Comparison of ENCODE assay signal across 8 mouse cellular contexts in the genomic region with DNA sequence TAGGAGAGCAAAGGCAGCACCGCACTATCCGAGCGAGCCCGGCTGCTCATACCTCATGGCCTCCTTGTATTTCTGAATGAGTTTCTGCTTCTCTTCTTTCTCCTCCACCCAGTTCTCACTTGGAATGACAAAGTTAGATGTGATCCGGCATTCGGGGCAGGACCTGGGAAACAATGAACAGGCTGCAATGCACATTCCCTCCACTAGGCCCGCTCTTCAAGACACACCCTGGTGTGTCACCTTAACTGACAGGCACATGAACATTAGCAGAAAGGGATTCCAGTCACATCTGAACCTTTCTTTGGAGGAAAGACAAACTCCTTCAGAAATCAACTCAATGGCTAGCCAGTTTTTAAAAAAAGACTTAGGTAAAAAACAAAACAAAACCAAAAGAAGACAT. TPM values are rescaled to one million over a fixed set of nuclear protein-coding genes. Genes with fewer than 3 reads are reported as not detected.
A peak's percentile ranks its signal among the peaks of the same experiment; 100 is the strongest.
DNase-seq lines count a peak whose midpoint lies in the region; ATAC-seq and TF ChIP-seq lines count a peak whose summit lies in the region.

No protein-coding gene starts in this region.

- no peak overlapping the region for H3K4me3 ChIP-seq in hindbrain, embryonic 10.5 days
- no peak overlapping the region for H3K4me3 ChIP-seq in hindbrain, embryonic 16.5 days (ENCODE audit: low read length)
- H3K4me3 ChIP-seq in CH12.LX (replicated peaks in 1 of 3; ENCODE audit: low read depth in 2 of 3, low read length in 2 of 3, poor library complexity in 1 of 3): no peak overlapping the region
- no peak overlapping the region for H3K4me3 ChIP-seq in lung, embryonic 14.5 days (ENCODE audit: low read depth, low read length)

- no peak overlapping the region for H3K27ac ChIP-seq in hindbrain, embryonic 10.5 days
- H3K27ac ChIP-seq in hindbrain, embryonic 16.5 days (ENCODE audit: low read depth, low read length): no peak overlapping the region
- no peak overlapping the region for H3K27ac ChIP-seq in CH12.LX (ENCODE audit: insufficient read depth, low read depth)
- H3K27ac ChIP-seq in lung, embryonic 14.5 days (ENCODE audit: low read depth): no peak overlapping the region

- no peak for ATAC-seq in hindbrain, embryonic 16.5 days
- 0 out of 2 replicates have a peak, but pooled peaks have one; percentile 22 for ATAC-seq in common myeloid progenitor, adult 5-6 weeks (replicated peaks; ENCODE audit: low read depth, poor library complexity, severe bottlenecking)
- no peak for ATAC-seq in lung, embryonic 14.5 days (ENCODE audit: insufficient read depth)

- 72% methylated on average over 7 of the region's 7 CpGs for WGBS in hindbrain, embryonic 10.5 days
- WGBS in hindbrain, embryonic 16.5 days: 66% methylated on average over 7 of the region's 7 CpGs
- WGBS in lung, embryonic 14.5 days: 66% methylated on average over 7 of the region's 7 CpGs

- H3K9ac ChIP-seq in hindbrain, embryonic 16.5 days (ENCODE audit: low read depth, low read length): no peak overlapping the region
- H3K9ac ChIP-seq in CH12.LX (ENCODE audit: insufficient read depth, low read depth): no peak overlapping the region
- H3K9ac ChIP-seq in lung, embryonic 14.5 days: no peak overlapping the region

- dilution Hi-C loops in CH12.LX (cut with MboI; ENCODE audit: extremely low pct_ligation_motif_present, extremely low pct_unique_long_range_greater_than_20kb, low sequenced_read_pairs): no loop called here

- TF ChIP-seq POLR2A in CH12.LX (IDR thresholded peaks at IDR 0.05; ENCODE audit: low read depth, low read length): no peak

- TF ChIP-seq EP300 in CH12.LX (IDR thresholded peaks at IDR 0.05; ENCODE audit: low read length): no peak

- peak; percentile 44 to 60 for TF ChIP-seq CTCF in CH12.LX (conservative IDR thresholded peaks at IDR 0.05 in 1 of 2, IDR thresholded peaks at IDR 0.05 in 1 of 2; ENCODE audit: low read depth in 2 of 2, low read length in 2 of 2)
- TF ChIP-seq CTCF in lung, embryonic 14.5 days (IDR thresholded peaks at IDR 0.05; ENCODE audit: low read depth): peak; percentile 91

- TF ChIP-seq RAD21 in CH12.LX (IDR thresholded peaks at IDR 0.05; ENCODE audit: low read depth, low read length): no peak

- in situ Hi-C loops in CH12.LX (cut with MboI; ENCODE audit: low pct_ligation_motif_present, low pct_unique_long_range_greater_than_20kb, low sequenced_read_pairs): no loop called here

- H3K27me3 ChIP-seq in hindbrain, embryonic 10.5 days (ENCODE audit: insufficient read depth, poor library complexity, severe bottlenecking): no peaks in the 10 kb centered on the region
- H3K27me3 ChIP-seq in hindbrain, embryonic 16.5 days (replicated peaks; ENCODE audit: control insufficient read depth, insufficient read depth, low read length): no peaks in the 10 kb centered on the region
- no peaks in the 10 kb centered on the region for H3K27me3 ChIP-seq in CH12.LX (replicated peaks)
- no peaks in the 10 kb centered on the region for H3K27me3 ChIP-seq in lung, embryonic 14.5 days (ENCODE audit: insufficient read depth, low read length)

- H3K4me2 ChIP-seq in hindbrain, embryonic 16.5 days (ENCODE audit: low read length): no peak overlapping the region
- H3K4me2 ChIP-seq in CH12.LX (ENCODE audit: insufficient read depth, low read depth, poor library complexity, severe bottlenecking): no peak overlapping the region
- H3K4me2 ChIP-seq in lung, embryonic 14.5 days: no peak overlapping the region

- H3K79me2 ChIP-seq in CH12.LX (replicated peaks; ENCODE audit: control insufficient read depth, extremely low read depth, insufficient read depth, poor library complexity, severe bottlenecking): no peaks in the 10 kb centered on the region

- no peaks in the 10 kb centered on the region for H3K4me1 ChIP-seq in hindbrain, embryonic 10.5 days (replicated peaks)
- H3K4me1 ChIP-seq in hindbrain, embryonic 16.5 days (ENCODE audit: control insufficient read depth, insufficient read depth, low read depth, low read length): no peaks in the 10 kb centered on the region
- peaks cover 7 to 18% of the 10 kb centered on the region in 2 experiments for H3K4me1 ChIP-seq in CH12.LX (ENCODE audit: control insufficient read depth in 1 of 2, insufficient read depth in 2 of 2)
- H3K4me1 ChIP-seq in lung, embryonic 14.5 days (ENCODE audit: insufficient read depth): no peaks in the 10 kb centered on the region

- no peaks in the 10 kb centered on the region for H3K9me3 ChIP-seq in hindbrain, embryonic 10.5 days
- H3K9me3 ChIP-seq in hindbrain, embryonic 16.5 days (ENCODE audit: control insufficient read depth, low read length): no peaks in the 10 kb centered on the region
- H3K9me3 ChIP-seq in CH12.LX (replicated peaks; ENCODE audit: low read length): no peaks in the 10 kb centered on the region
- H3K9me3 ChIP-seq in lung, embryonic 14.5 days (ENCODE audit: low read depth, low read length): no peaks in the 10 kb centered on the region

- H3K36me3 ChIP-seq in hindbrain, embryonic 10.5 days: peaks cover 95% of the 10 kb centered on the region
- H3K36me3 ChIP-seq in hindbrain, embryonic 16.5 days (ENCODE audit: control insufficient read depth, insufficient read depth, low read length): peaks cover 35% of the 10 kb centered on the region
- H3K36me3 ChIP-seq in CH12.LX (replicated peaks in 1 of 2; ENCODE audit: control insufficient read depth in 1 of 2, insufficient read depth in 1 of 2, low read length in 1 of 2): peaks cover 34 to 76% of the 10 kb centered on the region in 2 experiments
- H3K36me3 ChIP-seq in lung, embryonic 14.5 days (ENCODE audit: insufficient read depth): peaks cover 11% of the 10 kb centered on the region

- peak; percentile 53 for DNase-seq in hindbrain, embryonic 10.5 days (ENCODE audit: low spot score)
- no peak for DNase-seq in CH12.LX (ENCODE audit: extremely low read depth)
- DNase-seq in lung, embryonic 14.5 days: peak; percentile 74
- DNase-seq in frontal cortex, postnatal 36 days (ENCODE audit: low spot score in 2 of 2): no peak
- no peak for DNase-seq in layer of hippocampus, postnatal 36 days
- DNase-seq in cerebellum, adult 11-12 months: no peak

TF ChIP-seq in CH12.LX, 34 proteins besides CTCF, POLR2A, EP300 and RAD21 (continues in another document):
- no peak for TF ChIP-seq NRF1 (IDR thresholded peaks at IDR 0.05; ENCODE audit: low read depth, low read length)
- no peak for TF ChIP-seq TCF12 (IDR thresholded peaks at IDR 0.05; ENCODE audit: low read depth, low read length)
- no peak for TF ChIP-seq HCFC1 (IDR thresholded peaks at IDR 0.05; ENCODE audit: low read depth, low read length)
- TF ChIP-seq MAX (IDR thresholded peaks at IDR 0.05; ENCODE audit: low read length): no peak
- no peak for TF ChIP-seq KAT2A (IDR thresholded peaks at IDR 0.05; ENCODE audit: insufficient replicate concordance, low read length)
- no peak for TF ChIP-seq E2F4 (IDR thresholded peaks at IDR 0.05; ENCODE audit: insufficient replicate concordance, low read depth, low read length)
- no peak for TF ChIP-seq MAFK (IDR thresholded peaks at IDR 0.05; ENCODE audit: insufficient replicate concordance, low read length)
- no peak for TF ChIP-seq MEF2A (IDR thresholded peaks at IDR 0.05; ENCODE audit: borderline replicate concordance, low read depth, low read length)
- no peak for TF ChIP-seq TBP (conservative IDR thresholded peaks at IDR 0.05; ENCODE audit: low read depth, low read length)
- TF ChIP-seq POLR2AphosphoS2 (IDR thresholded peaks at IDR 0.05; ENCODE audit: low read depth, low read length): no peak
- no peak for TF ChIP-seq ZMIZ1 (IDR thresholded peaks at IDR 0.05; ENCODE audit: low read depth, low read length)
- TF ChIP-seq IRF4 (IDR thresholded peaks at IDR 0.05; ENCODE audit: low read depth, low read length): no peak
- TF ChIP-seq RCOR1 (conservative IDR thresholded peaks at IDR 0.05; ENCODE audit: low read depth, low read length): no peak
- no peak for TF ChIP-seq ELF1 (IDR thresholded peaks at IDR 0.05; ENCODE audit: low read depth, low read length)
- no peak for TF ChIP-seq NELFE (IDR thresholded peaks at IDR 0.05; ENCODE audit: low read depth, low read length)
- TF ChIP-seq CHD2 (IDR thresholded peaks at IDR 0.05; ENCODE audit: low read length): no peak
- TF ChIP-seq CHD1 (IDR thresholded peaks at IDR 0.05; ENCODE audit: low read depth, low read length): no peak
- TF ChIP-seq JUND (conservative IDR thresholded peaks at IDR 0.05; ENCODE audit: low read depth, low read length): no peak
- no peak for TF ChIP-seq USF1 (IDR thresholded peaks at IDR 0.05; ENCODE audit: low read depth, low read length)

RNA-seq across cellular contexts. Expression of a gene that starts 19.4 kb away (rescaled TPM):
- 0.31 and 0.80 TPM in 2 replicates for polyA plus RNA-seq in hindbrain, embryonic 10.5 days (2016; fragmentation: Nextera tagmentation; extraction: Ambion mirVana)
- 0.13 and 0.35 TPM in 2 replicates for polyA plus RNA-seq in hindbrain, embryonic 16.5 days (2015; fragmentation: Nextera tagmentation; extraction: Ambion mirVana)
- total RNA-seq in CH12.LX (2012; rRNA removed) (2.4 and 3.3 TPM in 2 replicates), CH12.LX (2014; rRNA removed) (0.19 TPM in 1 of 2 replicates, not detected in the other)
- 0.56 and 0.63 TPM in 2 replicates for polyA plus RNA-seq in CH12.LX (2012; ENCODE audit: insufficient read length, low read depth)
- total RNA-seq in common myeloid progenitor, adult 5-6 weeks (2017): 2.2 and 2.5 TPM in 2 replicates
- 2.8 and 3.7 TPM in 2 replicates for polyA plus RNA-seq in lung, embryonic 14.5 days (2014; fragmentation: Nextera tagmentation; extraction: Ambion mirVana)
- not detected for total RNA-seq in layer of hippocampus, postnatal 36 days (2021)

RNA-seq across cellular contexts. Expression of a gene that starts 19.9 kb away (rescaled TPM):
- 90.0 and 116 TPM in 2 replicates for polyA plus RNA-seq in hindbrain, embryonic 10.5 days (2016; fragmentation: Nextera tagmentation; extraction: Ambion mirVana)
- 237 and 243 TPM in 2 replicates for polyA plus RNA-seq in hindbrain, embryonic 16.5 days (2015; fragmentation: Nextera tagmentation; extraction: Ambion mirVana)
- total RNA-seq in CH12.LX (2012; rRNA removed): 44.2 and 50.3 TPM in 2 replicates
- total RNA-seq in CH12.LX (2014; rRNA removed): 39.3 and 45.1 TPM in 2 replicates
- 43.7 and 53.7 TPM in 2 replicates for polyA plus RNA-seq in CH12.LX (2012; ENCODE audit: insufficient read length, low read depth)
- total RNA-seq in common myeloid progenitor, adult 5-6 weeks (2017): 44.3 and 54.4 TPM in 2 replicates
- 59.6 and 61.2 TPM in 2 replicates for polyA plus RNA-seq in lung, embryonic 14.5 days (2014; fragmentation: Nextera tagmentation; extraction: Ambion mirVana)
- 100 to 1,000 TPM; 127 to 136 TPM for total RNA-seq in layer of hippocampus, postnatal 36 days (2021)

RNA-seq across cellular contexts. Expression of a gene that starts 22.9 kb away (rescaled TPM):
- polyA plus RNA-seq in hindbrain, embryonic 10.5 days (2016; fragmentation: Nextera tagmentation; extraction: Ambion mirVana): 43.1 and 51.5 TPM in 2 replicates
- 57.9 and 60.1 TPM in 2 replicates for polyA plus RNA-seq in hindbrain, embryonic 16.5 days (2015; fragmentation: Nextera tagmentation; extraction: Ambion mirVana)
- total RNA-seq in CH12.LX (2012; rRNA removed) (6.5 and 8.0 TPM in 2 replicates), CH12.LX (2014; rRNA removed) (2.6 and 4.5 TPM in 2 replicates)
- polyA plus RNA-seq in CH12.LX (2012; ENCODE audit: insufficient read length, low read depth): 5.6 and 8.7 TPM in 2 replicates
- total RNA-seq in common myeloid progenitor, adult 5-6 weeks (2017): 0.92 and 5.1 TPM in 2 replicates
- 33.8 and 36.6 TPM in 2 replicates for polyA plus RNA-seq in lung, embryonic 14.5 days (2014; fragmentation: Nextera tagmentation; extraction: Ambion mirVana)
- 10 to 100 TPM; 73.8 to 84.2 TPM for total RNA-seq in layer of hippocampus, postnatal 36 days (2021)

Comparison
In these comparisons a context has a peak if more than half of its experiments do, and no peak if none do; other contexts are left out.
1. DNase-seq: peak in hindbrain, embryonic 10.5 days (single experiment) and lung, embryonic 14.5 days (single experiment); none in CH12.LX (single experiment), frontal cortex, postnatal 36 days (0 of 2), layer of hippocampus, postnatal 36 days (0 of 2) and cerebellum, adult 11-12 months (single experiment).